In the genomic region with DNA sequence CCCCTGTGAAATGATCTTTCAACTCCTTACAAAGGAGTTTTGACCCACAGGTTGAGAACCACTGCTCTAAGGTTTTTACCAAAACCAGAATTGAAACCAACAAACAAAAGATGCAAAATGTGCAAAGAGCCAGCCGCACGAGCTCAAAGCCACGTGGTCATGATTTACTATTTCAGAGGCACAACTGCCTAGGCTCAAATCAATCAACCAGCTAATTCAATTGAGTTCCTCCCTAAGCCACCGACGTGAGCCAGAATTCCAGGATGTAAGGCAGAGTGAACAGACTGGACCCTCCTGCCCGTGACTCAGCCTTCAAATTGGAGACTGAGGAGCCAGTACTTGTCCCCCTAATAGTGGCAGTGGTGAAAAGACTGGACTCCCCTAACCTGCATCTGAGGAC, we compare ENCODE assay signal across 13 mouse cellular contexts. TPM values are rescaled to one million over a fixed set of nuclear protein-coding genes. Genes with fewer than 3 reads are reported as not detected.
DNase-seq lines count a peak whose midpoint lies in the region; ATAC-seq and TF ChIP-seq lines count a peak whose summit lies in the region.
"Had no signal": no experiment of that assay in that cellular context is flagged by ENCODE, and none has a peak within 500 bp of the region (broad histone marks: within the 10 kb centered on the region; RNA-seq: fewer than 3 reads in every experiment).

No protein-coding gene starts in this region.

- no peak for TF ChIP-seq CTCF in stomach, postnatal 0 days (IDR thresholded peaks at IDR 0.05; ENCODE audit: low read depth)

- H3K27ac ChIP-seq in hindbrain, embryonic 15.5 days (replicated peaks): peak overlapping the region; percentile 52; the same call in 1 of the 2 replicates
- no peak overlapping the region for H3K27ac ChIP-seq in hindbrain, embryonic 14.5 days
- 0 out of 2 replicates have a peak overlapping the region, but pooled peaks have one; percentile 22 for H3K27ac ChIP-seq in midbrain, embryonic 12.5 days (replicated peaks)
- H3K27ac ChIP-seq in midbrain, embryonic 15.5 days: no peak overlapping the region
- H3K27ac ChIP-seq in stomach, postnatal 0 days (replicated peaks): peak overlapping the region; percentile 70
- H3K27ac ChIP-seq: liver, embryonic 14.5 days; macrophage had no signal

- H3K36me3 ChIP-seq in hindbrain, embryonic 15.5 days: no peaks in the 10 kb centered on the region
- no peaks in the 10 kb centered on the region for H3K36me3 ChIP-seq in hindbrain, embryonic 14.5 days (replicated peaks; ENCODE audit: control insufficient read depth, insufficient read depth)
- no peaks in the 10 kb centered on the region for H3K36me3 ChIP-seq in midbrain, embryonic 12.5 days
- no peaks in the 10 kb centered on the region for H3K36me3 ChIP-seq in midbrain, embryonic 15.5 days (replicated peaks)
- no peaks in the 10 kb centered on the region for H3K36me3 ChIP-seq in stomach, postnatal 0 days (ENCODE audit: control insufficient read depth, insufficient read depth, low read length)
- H3K36me3 ChIP-seq: embryonic facial prominence, embryonic 12.5 days; heart, embryonic 15.5 days had no signal

- WGBS in hindbrain, embryonic 15.5 days: 30% methylated on average over 6 of the region's 6 CpGs
- WGBS in hindbrain, embryonic 14.5 days: 24% methylated on average over 6 of the region's 6 CpGs
- 48% methylated on average over 6 of the region's 6 CpGs for WGBS in midbrain, embryonic 12.5 days
- 40% methylated on average over 6 of the region's 6 CpGs for WGBS in midbrain, embryonic 15.5 days
- WGBS in stomach, postnatal 0 days: 37% methylated on average over 6 of the region's 6 CpGs

- TF ChIP-seq EP300 in stomach, postnatal 0 days (optimal IDR thresholded peaks at IDR 0.05): no peak

- ATAC-seq in hindbrain, embryonic 15.5 days (ENCODE audit: low FRiP score, low read depth): no peak
- no peak for ATAC-seq in hindbrain, embryonic 14.5 days (ENCODE audit: low FRiP score)
- ATAC-seq in midbrain, embryonic 12.5 days (ENCODE audit: low FRiP score, low read depth): no peak
- ATAC-seq in midbrain, embryonic 15.5 days (replicated peaks): no peak
- no peak for ATAC-seq in stomach, postnatal 0 days (ENCODE audit: low FRiP score, low TSS enrichment)

- peak; percentile 30 for DNase-seq in embryo, embryonic 10 days (ENCODE audit: low spot score)
- no peak for DNase-seq in embryo, embryonic 9.5 days (ENCODE audit: extremely low spot score)
- DNase-seq in hindbrain, embryonic 14.5 days (ENCODE audit: low spot score): no peak
- no peak for DNase-seq in stomach, postnatal 0 days (ENCODE audit: low spot score)
- DNase-seq in yolk sac, embryonic 10.5 days (ENCODE audit: low spot score): no peak
- DNase-seq: cerebellum, adult 18-20 months had no signal

- no peak overlapping the region for H3K4me3 ChIP-seq in hindbrain, embryonic 15.5 days
- H3K4me3 ChIP-seq in hindbrain, embryonic 14.5 days (replicated peaks; ENCODE audit: low read length): no peak overlapping the region
- no peak overlapping the region for H3K4me3 ChIP-seq in midbrain, embryonic 12.5 days
- H3K4me3 ChIP-seq in midbrain, embryonic 15.5 days: no peak overlapping the region
- no peak overlapping the region for H3K4me3 ChIP-seq in stomach, postnatal 0 days (ENCODE audit: low read depth, low read length)
- H3K4me3 ChIP-seq: embryonic facial prominence, embryonic 12.5 days; heart, embryonic 15.5 days had no signal

- no peaks in the 10 kb centered on the region for H3K9me3 ChIP-seq in hindbrain, embryonic 15.5 days
- H3K9me3 ChIP-seq in hindbrain, embryonic 14.5 days (ENCODE audit: control insufficient read depth, low read length): no peaks in the 10 kb centered on the region
- no peaks in the 10 kb centered on the region for H3K9me3 ChIP-seq in midbrain, embryonic 12.5 days
- no peaks in the 10 kb centered on the region for H3K9me3 ChIP-seq in midbrain, embryonic 15.5 days
- no peaks in the 10 kb centered on the region for H3K9me3 ChIP-seq in stomach, postnatal 0 days (ENCODE audit: control insufficient read depth, low read length)
- H3K9me3 ChIP-seq: embryonic facial prominence, embryonic 12.5 days; heart, embryonic 15.5 days had no signal

- H3K4me2 ChIP-seq in hindbrain, embryonic 15.5 days: no peak overlapping the region
- no peak overlapping the region for H3K4me2 ChIP-seq in hindbrain, embryonic 14.5 days (replicated peaks)
- no peak overlapping the region for H3K4me2 ChIP-seq in midbrain, embryonic 12.5 days (replicated peaks)
- no peak overlapping the region for H3K4me2 ChIP-seq in midbrain, embryonic 15.5 days
- no peak overlapping the region for H3K4me2 ChIP-seq in stomach, postnatal 0 days (replicated peaks; ENCODE audit: low read depth)
- H3K4me2 ChIP-seq: embryonic facial prominence, embryonic 12.5 days; heart, embryonic 15.5 days had no signal

- H3K4me1 ChIP-seq in hindbrain, embryonic 15.5 days (replicated peaks): peaks cover 9% of the 10 kb centered on the region
- 0 out of 2 replicates have a peak, but pooled peaks cover 7% of the 10 kb centered on the region for H3K4me1 ChIP-seq in hindbrain, embryonic 14.5 days (replicated peaks; ENCODE audit: control insufficient read depth, insufficient read depth, low read length)
- peaks cover 40% of the 10 kb centered on the region for H3K4me1 ChIP-seq in midbrain, embryonic 12.5 days
- H3K4me1 ChIP-seq in midbrain, embryonic 15.5 days: peaks cover 9% of the 10 kb centered on the region
- peaks cover 11% of the 10 kb centered on the region for H3K4me1 ChIP-seq in stomach, postnatal 0 days (replicated peaks; ENCODE audit: control insufficient read depth, insufficient read depth)

- H3K9ac ChIP-seq in hindbrain, embryonic 15.5 days: no peak overlapping the region
- no peak overlapping the region for H3K9ac ChIP-seq in hindbrain, embryonic 14.5 days
- H3K9ac ChIP-seq in midbrain, embryonic 12.5 days (replicated peaks): no peak overlapping the region
- no peak overlapping the region for H3K9ac ChIP-seq in midbrain, embryonic 15.5 days
- H3K9ac ChIP-seq in stomach, postnatal 0 days (ENCODE audit: low read length): no peak overlapping the region
- H3K9ac ChIP-seq: embryonic facial prominence, embryonic 12.5 days; heart, embryonic 15.5 days; liver, embryonic 14.5 days had no signal

- no peaks in the 10 kb centered on the region for H3K27me3 ChIP-seq in hindbrain, embryonic 15.5 days
- H3K27me3 ChIP-seq in hindbrain, embryonic 14.5 days (ENCODE audit: control insufficient read depth, insufficient read depth, low read length): no peaks in the 10 kb centered on the region
- no peaks in the 10 kb centered on the region for H3K27me3 ChIP-seq in midbrain, embryonic 12.5 days
- no peaks in the 10 kb centered on the region for H3K27me3 ChIP-seq in midbrain, embryonic 15.5 days (replicated peaks)
- H3K27me3 ChIP-seq in stomach, postnatal 0 days (ENCODE audit: control insufficient read depth, insufficient read depth, low read length): no peaks in the 10 kb centered on the region
- H3K27me3 ChIP-seq: embryonic facial prominence, embryonic 12.5 days; heart, embryonic 15.5 days had no signal

RNA-seq across cellular contexts. Expression of gene Naif1, which starts 11.1 kb away (rescaled TPM):
- polyA plus RNA-seq in hindbrain, embryonic 15.5 days (2015; fragmentation: Nextera tagmentation; extraction: Ambion mirVana): 4.8 and 5.8 TPM in 2 replicates
- polyA plus RNA-seq in hindbrain, embryonic 14.5 days (2014; fragmentation: Nextera tagmentation; extraction: Ambion mirVana): 5.3 TPM in 2 replicates
- 5.2 and 6.4 TPM in 2 replicates for polyA plus RNA-seq in midbrain, embryonic 12.5 days (2016; fragmentation: Nextera tagmentation; extraction: Ambion mirVana)
- polyA plus RNA-seq in midbrain, embryonic 15.5 days (2015; fragmentation: Nextera tagmentation; extraction: Ambion mirVana): 5.7 and 5.9 TPM in 2 replicates
- polyA plus RNA-seq in stomach, postnatal 0 days (2015; fragmentation: Nextera tagmentation; extraction: Ambion mirVana): 2.5 and 2.6 TPM in 2 replicates

RNA-seq across cellular contexts. Expression of gene Slc25a25, which starts 12.1 kb away (rescaled TPM):
- 51.4 and 54.4 TPM in 2 replicates for polyA plus RNA-seq in hindbrain, embryonic 15.5 days (2015; fragmentation: Nextera tagmentation; extraction: Ambion mirVana)
- polyA plus RNA-seq in hindbrain, embryonic 14.5 days (2014; fragmentation: Nextera tagmentation; extraction: Ambion mirVana): 39.2 and 42.9 TPM in 2 replicates
- 40.0 TPM in 2 replicates for polyA plus RNA-seq in midbrain, embryonic 12.5 days (2016; fragmentation: Nextera tagmentation; extraction: Ambion mirVana)
- 55.3 and 60.1 TPM in 2 replicates for polyA plus RNA-seq in midbrain, embryonic 15.5 days (2015; fragmentation: Nextera tagmentation; extraction: Ambion mirVana)
- 11.1 and 11.5 TPM in 2 replicates for polyA plus RNA-seq in stomach, postnatal 0 days (2015; fragmentation: Nextera tagmentation; extraction: Ambion mirVana)

RNA-seq across cellular contexts. Expression of gene Ptges2, which starts 43.5 kb away (rescaled TPM):
- 51.0 and 57.4 TPM in 2 replicates for polyA plus RNA-seq in hindbrain, embryonic 15.5 days (2015; fragmentation: Nextera tagmentation; extraction: Ambion mirVana)
- 58.1 and 58.9 TPM in 2 replicates for polyA plus RNA-seq in hindbrain, embryonic 14.5 days (2014; fragmentation: Nextera tagmentation; extraction: Ambion mirVana)
- 27.2 and 28.6 TPM in 2 replicates for polyA plus RNA-seq in midbrain, embryonic 12.5 days (2016; fragmentation: Nextera tagmentation; extraction: Ambion mirVana)
- 51.3 and 54.2 TPM in 2 replicates for polyA plus RNA-seq in midbrain, embryonic 15.5 days (2015; fragmentation: Nextera tagmentation; extraction: Ambion mirVana)
- polyA plus RNA-seq in stomach, postnatal 0 days (2015; fragmentation: Nextera tagmentation; extraction: Ambion mirVana): 31.6 and 33.0 TPM in 2 replicates

RNA-seq across cellular contexts. Expression of gene Lcn2, which starts 51.1 kb away (rescaled TPM):
- 0.73 and 1.2 TPM in 2 replicates for polyA plus RNA-seq in hindbrain, embryonic 15.5 days (2015; fragmentation: Nextera tagmentation; extraction: Ambion mirVana)
- polyA plus RNA-seq in hindbrain, embryonic 14.5 days (2014; fragmentation: Nextera tagmentation; extraction: Ambion mirVana): 0.78 and 1.3 TPM in 2 replicates
- 0.60 TPM in 2 replicates for polyA plus RNA-seq in midbrain, embryonic 12.5 days (2016; fragmentation: Nextera tagmentation; extraction: Ambion mirVana)
- 0.44 and 0.83 TPM in 2 replicates for polyA plus RNA-seq in midbrain, embryonic 15.5 days (2015; fragmentation: Nextera tagmentation; extraction: Ambion mirVana)
- 1.8 TPM in 2 replicates for polyA plus RNA-seq in stomach, postnatal 0 days (2015; fragmentation: Nextera tagmentation; extraction: Ambion mirVana)

RNA-seq across cellular contexts. Expression of gene 1110008P14Rik, which starts 57.4 kb away (rescaled TPM):
- 156 and 160 TPM in 2 replicates for polyA plus RNA-seq in hindbrain, embryonic 15.5 days (2015; fragmentation: Nextera tagmentation; extraction: Ambion mirVana)
- 170 and 175 TPM in 2 replicates for polyA plus RNA-seq in hindbrain, embryonic 14.5 days (2014; fragmentation: Nextera tagmentation; extraction: Ambion mirVana)
- 57.5 and 61.1 TPM in 2 replicates for polyA plus RNA-seq in midbrain, embryonic 12.5 days (2016; fragmentation: Nextera tagmentation; extraction: Ambion mirVana)
- 116 and 117 TPM in 2 replicates for polyA plus RNA-seq in midbrain, embryonic 15.5 days (2015; fragmentation: Nextera tagmentation; extraction: Ambion mirVana)
- polyA plus RNA-seq in stomach, postnatal 0 days (2015; fragmentation: Nextera tagmentation; extraction: Ambion mirVana): 85.0 and 90.1 TPM in 2 replicates

Comparison
In these comparisons a context has a peak if more than half of its experiments do, and no peak if none do; other contexts are left out.
1. H3K27ac ChIP-seq: peak in hindbrain, embryonic 15.5 days (single experiment), midbrain, embryonic 12.5 days (single experiment) and stomach, postnatal 0 days (single experiment); none in hindbrain, embryonic 14.5 days (single experiment) and midbrain, embryonic 15.5 days (single experiment).